Mouse (Mus musculus): ENCODE measurements around the gene Sc5d.

DNA sequence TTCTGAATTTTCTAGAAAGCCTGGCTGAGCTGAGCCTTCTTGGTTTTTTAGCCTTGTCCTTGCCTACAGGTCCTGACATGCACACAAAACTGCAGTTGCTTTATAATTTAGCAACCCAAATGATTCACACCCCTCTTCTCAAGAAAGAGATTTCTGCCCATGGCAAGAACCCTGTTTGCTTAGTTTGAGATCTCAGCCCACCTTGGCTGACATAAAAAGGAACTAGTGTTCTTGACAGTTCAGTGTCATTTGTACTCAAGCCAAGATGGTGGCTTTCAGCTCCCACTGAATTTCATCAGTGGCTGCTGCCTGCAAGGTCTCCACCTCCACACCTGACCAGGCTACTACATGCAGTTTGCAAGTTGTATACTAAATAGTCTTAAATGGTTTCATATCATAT is 13.1 kb upstream of the Sc5d start:
- TF ChIP-seq FLI1 (IDR thresholded peaks at IDR 0.05; ENCODE audit: low read length) (no peak), GATA1 (IDR thresholded peaks at IDR 0.05; ENCODE audit: borderline replicate concordance, low read length) (no peak)
